ENCODE assay signal across 19 mouse cellular contexts in the genomic region with DNA sequence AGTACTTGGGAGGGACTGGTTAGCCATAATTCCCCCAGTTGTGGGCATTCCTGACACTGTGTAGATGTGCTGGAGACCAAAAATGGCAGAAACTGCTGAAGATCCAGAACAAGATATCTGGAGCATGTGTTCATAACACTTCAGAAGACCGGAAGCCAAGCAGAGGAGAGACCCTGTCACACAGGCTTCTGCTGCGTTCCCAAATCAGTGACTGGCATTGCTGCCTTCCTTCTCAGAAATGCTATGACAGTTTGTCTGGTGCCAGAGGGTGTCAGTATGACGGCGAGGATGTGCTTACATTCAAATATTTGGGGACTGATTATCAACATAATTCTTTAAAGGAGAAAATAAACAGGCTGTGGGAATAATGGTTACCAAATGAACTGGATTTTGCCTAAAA.
DNase-seq lines count a peak whose midpoint lies in the region; ATAC-seq and TF ChIP-seq lines count a peak whose summit lies in the region.
"Had no signal": no experiment of that assay in that cellular context is flagged by ENCODE, and none has a peak within 500 bp of the region (broad histone marks: within the 10 kb centered on the region; RNA-seq: fewer than 3 reads in every experiment).

No protein-coding gene starts in this region.

- TF ChIP-seq CTCF in forebrain, postnatal 0 days (IDR thresholded peaks at IDR 0.05; ENCODE audit: low read depth), result no peak

- no peak overlapping the region for H3K9ac ChIP-seq in forebrain, embryonic 12.5 days
- H3K9ac ChIP-seq in forebrain, postnatal 0 days, result no peak overlapping the region
- no peak overlapping the region; the same call in 1 of the 2 replicates for H3K9ac ChIP-seq in neural tube, embryonic 13.5 days
- H3K9ac ChIP-seq: embryonic facial prominence, embryonic 15.5 days; heart, embryonic 15.5 days; liver, embryonic 13.5 days had no signal

- H3K36me3 ChIP-seq in forebrain, embryonic 12.5 days (replicated peaks), result peaks cover 3% of the 10 kb centered on the region; the same call in 1 of the 2 replicates
- no peaks in the 10 kb centered on the region for H3K36me3 ChIP-seq in forebrain, postnatal 0 days (ENCODE audit: insufficient read depth)
- H3K36me3 ChIP-seq in midbrain, embryonic 10.5 days, result 0 out of 2 replicates have a peak, but pooled peaks cover 4% of the 10 kb centered on the region
- no peaks in the 10 kb centered on the region for H3K36me3 ChIP-seq in neural tube, embryonic 13.5 days
- H3K36me3 ChIP-seq: embryonic facial prominence, embryonic 15.5 days; G1E; heart, embryonic 15.5 days; liver, embryonic 13.5 days had no signal

- H3K4me2 ChIP-seq in forebrain, embryonic 12.5 days, result peak overlapping the region; percentile 75
- peak overlapping the region; percentile 71 for H3K4me2 ChIP-seq in forebrain, postnatal 0 days (ENCODE audit: low read depth)
- peak overlapping the region; percentile 73 for H3K4me2 ChIP-seq in neural tube, embryonic 13.5 days
- H3K4me2 ChIP-seq: embryonic facial prominence, embryonic 15.5 days; heart, embryonic 15.5 days; liver, embryonic 13.5 days had no signal

- no peak for DNase-seq in forebrain, postnatal 0 days
- DNase-seq in midbrain, embryonic 10.5 days (ENCODE audit: low spot score), result no peak
- no peak for DNase-seq in left cerebral cortex, adult 8-10 months (ENCODE audit: low spot score in 2 of 2)
- no peak for DNase-seq in natural killer cell, adult 2 months (ENCODE audit: low spot score in 2 of 2)
- DNase-seq in spleen, postnatal 36 days (ENCODE audit: low spot score in 2 of 2), result no peak
- DNase-seq: adrenal gland, adult 2 months; cerebellum, adult 18-20 months; kidney, adult 8-10 months; kidney, postnatal 36 days; layer of hippocampus, postnatal 36 days; liver, embryonic 13.5 days; thymus, postnatal 4 days had no signal

- H3K9me3 ChIP-seq in forebrain, embryonic 12.5 days, result no peaks in the 10 kb centered on the region
- no peaks in the 10 kb centered on the region for H3K9me3 ChIP-seq in forebrain, postnatal 0 days (ENCODE audit: low read length)
- no peaks in the 10 kb centered on the region for H3K9me3 ChIP-seq in midbrain, embryonic 10.5 days (replicated peaks)
- H3K9me3 ChIP-seq in neural tube, embryonic 13.5 days, result no peaks in the 10 kb centered on the region
- H3K9me3 ChIP-seq: embryonic facial prominence, embryonic 15.5 days; heart, embryonic 15.5 days; liver, embryonic 13.5 days had no signal

- no peaks in the 10 kb centered on the region for H3K27me3 ChIP-seq in forebrain, embryonic 12.5 days
- no peaks in the 10 kb centered on the region for H3K27me3 ChIP-seq in forebrain, postnatal 0 days (ENCODE audit: insufficient read depth, low read length)
- peaks cover 43% of the 10 kb centered on the region for H3K27me3 ChIP-seq in midbrain, embryonic 10.5 days (ENCODE audit: low read depth, poor library complexity, severe bottlenecking)
- no peaks in the 10 kb centered on the region for H3K27me3 ChIP-seq in neural tube, embryonic 13.5 days
- H3K27me3 ChIP-seq: embryonic facial prominence, embryonic 15.5 days had no signal

- no peak for ATAC-seq in forebrain, embryonic 12.5 days (ENCODE audit: low FRiP score)
- no peak for ATAC-seq in forebrain, postnatal 0 days
- no peak for ATAC-seq in neural tube, embryonic 13.5 days (ENCODE audit: low read depth)
- ATAC-seq: lung, postnatal 0 days had no signal

- peaks cover 48% of the 10 kb centered on the region for H3K4me1 ChIP-seq in forebrain, embryonic 12.5 days
- peaks cover 18% of the 10 kb centered on the region for H3K4me1 ChIP-seq in forebrain, postnatal 0 days (ENCODE audit: insufficient read depth)
- peaks cover 52% of the 10 kb centered on the region for H3K4me1 ChIP-seq in midbrain, embryonic 10.5 days
- H3K4me1 ChIP-seq in neural tube, embryonic 13.5 days (replicated peaks), result peaks cover 56% of the 10 kb centered on the region
- H3K4me1 ChIP-seq: liver, embryonic 13.5 days; megakaryocyte, embryonic 14.5 days had no signal

- peak overlapping the region; percentile 44; the same call in 1 of the 2 replicates for H3K4me3 ChIP-seq in forebrain, embryonic 12.5 days (replicated peaks)
- H3K4me3 ChIP-seq in forebrain, postnatal 0 days (ENCODE audit: low read depth, low read length), result no peak overlapping the region
- peak overlapping the region; percentile 57; the same call in 1 of the 2 replicates for H3K4me3 ChIP-seq in midbrain, embryonic 10.5 days
- H3K4me3 ChIP-seq in neural tube, embryonic 13.5 days, result no peak overlapping the region
- H3K4me3 ChIP-seq: embryonic facial prominence, embryonic 15.5 days; heart, embryonic 15.5 days; liver, embryonic 13.5 days; megakaryocyte, embryonic 14.5 days had no signal

- 78% methylated on average over 4 of the region's 4 CpGs for WGBS in forebrain, embryonic 12.5 days
- 26% methylated on average over 4 of the region's 4 CpGs for whole genome bisulfite sequencing in forebrain, postnatal 0 days
- WGBS in midbrain, embryonic 10.5 days, result 88% methylated on average over 4 of the region's 4 CpGs
- 84% methylated on average over 4 of the region's 4 CpGs for WGBS in neural tube, embryonic 13.5 days

- no peak overlapping the region for H3K27ac ChIP-seq in forebrain, embryonic 12.5 days
- H3K27ac ChIP-seq in forebrain, postnatal 0 days (ENCODE audit: low read depth, low read length), result no peak overlapping the region
- 0 out of 2 replicates have a peak overlapping the region, but pooled peaks have one; percentile 96 for H3K27ac ChIP-seq in midbrain, embryonic 10.5 days (replicated peaks)
- H3K27ac ChIP-seq in neural tube, embryonic 13.5 days (replicated peaks), result 0 out of 2 replicates have a peak overlapping the region, but pooled peaks have one; percentile 23
- H3K27ac ChIP-seq: embryonic facial prominence, embryonic 15.5 days; heart, embryonic 15.5 days; liver, embryonic 13.5 days had no signal

Comparison
In these comparisons a context has a peak if more than half of its experiments do, and no peak if none do; other contexts are left out.
1. H3K4me3 ChIP-seq: peak in forebrain, embryonic 12.5 days (single experiment) and midbrain, embryonic 10.5 days (single experiment); none in forebrain, postnatal 0 days (single experiment) and neural tube, embryonic 13.5 days (single experiment).
2. H3K27ac ChIP-seq: peak in midbrain, embryonic 10.5 days (single experiment) and neural tube, embryonic 13.5 days (single experiment); none in forebrain, embryonic 12.5 days (single experiment) and forebrain, postnatal 0 days (single experiment).
3. Peak in every context shown above with its lines, with median percentiles within 50 percentile points of each other: H3K4me2 ChIP-seq.